Comparison of ENCODE assay signal across 9 mouse cellular contexts in the genomic region with DNA sequence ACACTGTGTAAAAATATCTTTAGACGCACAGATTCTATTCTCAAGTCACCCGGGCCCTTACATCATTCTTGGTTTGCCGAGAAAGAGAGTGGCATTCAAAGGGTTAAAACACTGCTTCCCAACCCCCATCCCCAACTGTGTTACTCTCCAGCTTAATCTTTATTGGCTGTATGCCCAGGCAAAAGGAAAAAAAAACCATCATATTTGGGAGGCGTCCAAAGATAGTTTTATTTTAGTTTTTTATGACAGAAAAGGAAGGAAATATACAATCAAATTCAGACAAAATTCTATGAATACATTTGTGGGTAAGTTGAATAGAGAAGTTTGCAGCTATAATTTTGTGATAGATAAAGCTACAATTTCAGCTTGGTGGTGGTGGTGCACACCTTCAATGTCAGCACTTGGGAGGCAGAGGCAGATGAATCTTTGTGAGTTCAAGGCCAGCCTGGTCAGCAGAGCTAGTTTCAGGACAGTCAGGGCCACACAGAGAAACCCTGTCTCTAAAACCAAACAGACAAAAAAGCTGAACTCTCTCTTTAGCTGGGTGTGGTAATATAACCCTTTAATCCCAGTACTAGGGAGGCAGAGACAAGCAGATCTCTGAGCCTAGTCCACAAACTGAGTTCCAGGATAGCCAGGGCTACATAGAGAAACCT.
A peak's percentile ranks its signal among the peaks of the same experiment; 100 is the strongest.
DNase-seq lines count a peak whose midpoint lies in the region; ATAC-seq and TF ChIP-seq lines count a peak whose summit lies in the region.
"Had no signal": no experiment of that assay in that cellular context is flagged by ENCODE, and none has a peak within 500 bp of the region (broad histone marks: within the 10 kb centered on the region; RNA-seq: fewer than 3 reads in every experiment).

No protein-coding gene starts in this region.

- no peak overlapping the region for H3K4me3 ChIP-seq in heart, embryonic 11.5 days (ENCODE audit: low read depth, low read length)
- no peak overlapping the region for H3K4me3 ChIP-seq in liver, postnatal 0 days (ENCODE audit: low read depth, low read length)

- TF ChIP-seq CTCF in liver, postnatal 0 days (IDR thresholded peaks at IDR 0.05; ENCODE audit: low read depth) = no peak

- peak; percentile 52 for DNase-seq in kidney, adult 9 months
- no peak for DNase-seq in kidney, adult 11 months
- peak; percentile 36 for DNase-seq in adrenal gland, postnatal 14 days
- no peak for DNase-seq in liver, postnatal 0 days
- DNase-seq in retina, postnatal 1 day = no peak
- no peak for DNase-seq in gastrocnemius, adult 8-10 months (ENCODE audit: low spot score in 2 of 2)
- DNase-seq: layer of hippocampus, postnatal 36 days had no signal

- no peaks in the 10 kb centered on the region for H3K9me3 ChIP-seq in heart, embryonic 11.5 days (replicated peaks; ENCODE audit: control insufficient read depth, low read length)
- no peaks in the 10 kb centered on the region for H3K9me3 ChIP-seq in liver, postnatal 0 days (ENCODE audit: low read length)

- H3K27me3 ChIP-seq in heart, embryonic 11.5 days (ENCODE audit: control insufficient read depth, insufficient read depth, low read length) = no peaks in the 10 kb centered on the region
- no peaks in the 10 kb centered on the region for H3K27me3 ChIP-seq in liver, postnatal 0 days (ENCODE audit: insufficient read depth, low read length)

- H3K27ac ChIP-seq in heart, embryonic 11.5 days (ENCODE audit: low read depth, low read length) = 0 out of 2 replicates have a peak overlapping the region, but pooled peaks have one; percentile 35
- no peak overlapping the region for H3K27ac ChIP-seq in liver, postnatal 0 days (ENCODE audit: low read depth)

- no peak overlapping the region for H3K4me2 ChIP-seq in heart, embryonic 11.5 days
- no peak overlapping the region for H3K4me2 ChIP-seq in liver, postnatal 0 days (ENCODE audit: low read depth, low read length)

- TF ChIP-seq EP300 in liver, postnatal 0 days (IDR thresholded peaks at IDR 0.05; ENCODE audit: low read depth) = peak; percentile 36; the same call in 1 of the 2 replicates

- H3K4me1 ChIP-seq in heart, embryonic 11.5 days (ENCODE audit: control insufficient read depth, insufficient read depth, low read length) = peaks cover 4% of the 10 kb centered on the region; the same call in 1 of the 2 replicates
- H3K4me1 ChIP-seq in liver, postnatal 0 days (ENCODE audit: insufficient read depth) = peaks cover 14% of the 10 kb centered on the region

- ATAC-seq in heart, embryonic 11.5 days (replicated peaks; ENCODE audit: insufficient number of reproducible peaks, low FRiP score, low TSS enrichment) = 0 out of 2 replicates have a peak, but pooled peaks have one; percentile 39
- ATAC-seq in liver, postnatal 0 days = no peak
- ATAC-seq in cerebellum, adult (ENCODE audit: insufficient number of reproducible peaks, low FRiP score, low TSS enrichment) = no peak

- WGBS in heart, embryonic 11.5 days (ENCODE audit: insufficient replicate concordance) = 55% methylated on average over 4 of the region's 4 CpGs
- WGBS in liver, postnatal 0 days (ENCODE audit: insufficient replicate concordance) = 60% methylated on average over 4 of the region's 4 CpGs

- H3K36me3 ChIP-seq in heart, embryonic 11.5 days (ENCODE audit: control insufficient read depth, insufficient read depth, low read length) = no peaks in the 10 kb centered on the region
- no peaks in the 10 kb centered on the region for H3K36me3 ChIP-seq in liver, postnatal 0 days (replicated peaks; ENCODE audit: insufficient read depth, low read length)

- H3K9ac ChIP-seq in heart, embryonic 11.5 days (ENCODE audit: low read depth, low read length) = no peak overlapping the region
- no peak overlapping the region for H3K9ac ChIP-seq in liver, postnatal 0 days (replicated peaks)

Comparison
In these comparisons a context has a peak if more than half of its experiments do, and no peak if none do; other contexts are left out.
1. DNase-seq: peak in kidney, adult 9 months (single experiment) and adrenal gland, postnatal 14 days (single experiment); none in kidney, adult 11 months (single experiment), liver, postnatal 0 days (single experiment), retina, postnatal 1 day (single experiment) and gastrocnemius, adult 8-10 months (0 of 2).